Mouse (Mus musculus) embryonic facial prominence, embryonic 10.5 days (tissue): ENCODE data around the gene Btd. TPM values are rescaled to one million over a fixed set of nuclear protein-coding genes. Genes with fewer than 3 reads are reported as not detected.

Source experiments
- DNase-seq: peaks from one replicate; pipeline ENCODE4 v3.0.0-alpha.2; 2017; ENCODE audit warnings: low spot score
- H3K27ac ChIP-seq: fragments of 300-500 bp; sonication (generic); replicated peaks from 2 replicates; pipeline ENCODE4 v1.5.1; 2016; ENCODE audit warnings: mild to moderate bottlenecking
- H3K27me3 ChIP-seq: fragments of 300-500 bp; sonication (generic); replicated peaks from 2 replicates; pipeline ENCODE4 v1.6.1; 2016; ENCODE audit warnings: low read depth, mild to moderate bottlenecking; ENCODE audit not compliant: poor library complexity, severe bottlenecking
- H3K36me3 ChIP-seq: fragments of 300-500 bp; sonication (generic); replicated peaks from 2 replicates; pipeline ENCODE4 v1.6.1; 2016; ENCODE audit warnings: mild to moderate bottlenecking, moderate library complexity
- H3K4me1 ChIP-seq: fragments of 300-500 bp; sonication (generic); 2 replicates; pipeline ENCODE4 v1.6.1; 2016
- H3K4me3 ChIP-seq: fragments of 300-500 bp; sonication (generic); 2 replicates; pipeline ENCODE4 v1.5.1; 2016; ENCODE audit warnings: mild to moderate bottlenecking, moderate library complexity
- H3K9me3 ChIP-seq: fragments of 300-500 bp; sonication (generic); 2 replicates; pipeline ENCODE4 v1.6.1; 2016; ENCODE audit warnings: mild to moderate bottlenecking
- WGBS: fragments of 180-500 bp; shearing (Covaris S2); methylation state at CpG from one replicate; pipeline ENCODE4 v1.1.7; 2016; 5-methylcytosine and 5-hydroxymethylcytosine counted together
- polyA plus RNA-seq: library from polyadenylated mRNA; unstranded; fragments of >200 nt; fragmentation: Nextera tagmentation; extraction: Ambion mirVana; gene quantifications from 2 replicates; pipeline ENCODE4 v1.2.1, GENCODE M21; 2016

Btd gene
- polyA plus RNA-seq, 1 experiment from 2014 or later = 15.2 TPM

- H3K27ac ChIP-seq = no peak overlapping the region; the same call in 1 of the 2 replicates
- 72% methylated on average over 5 of the region's 5 CpGs for WGBS
- no peak for DNase-seq
- peaks cover 5% of the 10 kb centered on the region for H3K4me1 ChIP-seq
- H3K36me3 ChIP-seq = no peaks in the 10 kb centered on the region
- no peak overlapping the region for H3K4me3 ChIP-seq
- peaks cover 3% of the 10 kb centered on the region; the same call in 1 of the 2 replicates for H3K9me3 ChIP-seq
- H3K27me3 ChIP-seq = no peaks in the 10 kb centered on the region
Observed at GRCm38 (mm10) chr14:31652106-31652505, 11.3 kb downstream of the Btd start.

DNA sequence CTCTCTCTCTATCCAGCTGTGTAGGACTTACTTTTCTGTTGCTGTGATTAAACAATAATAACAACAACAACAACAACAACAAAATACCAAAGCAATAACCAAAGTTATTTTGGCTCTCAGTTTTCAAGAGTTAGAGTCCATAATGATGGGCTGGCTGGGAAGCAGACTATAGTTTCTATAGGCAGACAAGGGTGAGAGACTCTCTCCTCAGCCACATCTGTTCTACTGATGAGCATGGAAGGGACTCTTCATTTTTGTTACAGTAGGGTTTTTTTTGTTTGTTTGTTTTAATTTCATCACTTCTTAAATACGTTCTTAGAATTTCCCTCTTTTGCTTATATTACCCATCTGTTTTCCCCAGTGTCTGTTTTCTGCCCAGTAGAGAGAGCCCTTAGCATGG, 11.8 kb downstream of the Btd start:
- 88% methylated on average over 1 of the region's 1 CpGs for WGBS
- no peak overlapping the region for H3K27ac ChIP-seq
- no peak overlapping the region for H3K4me3 ChIP-seq
- DNase-seq = no peak
- no peaks in the 10 kb centered on the region for H3K36me3 ChIP-seq
- H3K4me1 ChIP-seq = peaks cover 9% of the 10 kb centered on the region
- H3K9me3 ChIP-seq = peaks cover 3% of the 10 kb centered on the region; the same call in 1 of the 2 replicates
- H3K27me3 ChIP-seq = no peaks in the 10 kb centered on the region

DNA sequence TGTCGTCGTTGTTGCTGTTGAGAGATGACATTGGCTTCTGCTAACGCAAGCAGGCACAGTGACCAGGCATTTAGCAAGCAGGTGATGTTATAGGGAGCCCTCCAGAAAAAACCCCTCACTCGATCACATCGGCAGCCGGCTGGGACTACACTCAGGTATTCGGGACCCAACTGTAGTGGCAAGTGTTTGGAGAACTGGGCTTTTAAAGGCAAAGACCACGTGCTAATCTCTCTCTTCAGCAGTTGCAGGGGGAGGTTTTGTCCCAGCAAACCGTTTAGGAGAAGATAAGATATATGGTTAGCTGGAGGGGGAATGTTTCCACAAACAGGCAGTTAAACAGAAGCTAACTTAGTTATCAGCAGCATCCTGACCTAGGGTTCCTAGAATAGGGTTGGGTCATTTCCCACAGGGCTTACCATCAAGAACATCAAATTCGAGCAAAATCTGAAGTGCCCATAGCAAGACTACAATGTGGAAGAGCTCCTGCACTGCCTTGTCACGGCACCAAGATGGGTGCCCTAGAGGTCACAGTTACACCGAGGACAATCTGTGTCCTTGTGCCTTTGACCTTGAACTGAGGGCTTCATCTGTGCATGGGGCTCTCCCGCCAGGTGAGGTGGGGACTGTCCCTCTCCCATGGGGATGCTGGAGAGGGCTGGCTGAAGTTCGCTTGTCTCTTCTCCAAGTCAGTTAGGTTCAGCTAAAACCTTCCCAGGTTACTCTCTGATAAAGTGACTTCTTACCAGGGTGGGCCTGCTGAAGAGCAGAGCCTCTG, 12.5 kb downstream of the Btd start:
- Histone ChIP-seq H3K36me3 (no peaks in the 10 kb centered on the region), H3K4me1 (peaks cover 15% of the 10 kb centered on the region), H3K9me3 (peaks cover 3% of the 10 kb centered on the region; the same call in 1 of the 2 replicates), H3K27ac (no peak overlapping the region), H3K27me3 (no peaks in the 10 kb centered on the region), H3K4me3 (no peak overlapping the region)
- no peak for DNase-seq
- WGBS = 84% methylated on average over 14 of the region's 14 CpGs

DNA sequence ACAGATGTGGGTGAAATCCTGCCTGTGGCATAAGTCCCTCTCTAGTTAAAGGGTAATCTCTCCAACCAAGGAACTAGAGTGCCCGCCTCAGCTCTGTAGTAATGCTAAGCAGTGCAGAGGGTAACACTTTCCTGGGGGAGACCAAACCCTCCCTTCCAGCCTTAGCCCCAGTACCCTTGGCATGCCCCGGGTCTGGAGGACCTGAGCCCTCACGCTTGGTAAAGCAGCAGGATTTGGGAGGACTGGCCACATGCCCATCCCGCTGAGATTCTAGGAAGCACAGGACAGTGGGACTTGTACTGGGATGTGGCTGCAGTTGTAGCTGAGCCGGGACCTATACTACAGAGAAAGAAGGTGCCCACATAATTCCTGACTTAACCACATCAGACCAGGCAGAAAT, 14.0 kb downstream of the Btd start:
- H3K4me3 ChIP-seq = no peak overlapping the region
- peaks cover 3% of the 10 kb centered on the region; the same call in 1 of the 2 replicates for H3K9me3 ChIP-seq
- H3K36me3 ChIP-seq = no peaks in the 10 kb centered on the region

GRCm38 (mm10) chr14:31655406-31655805, 14.6 kb downstream of the Btd start:
- H3K4me3 ChIP-seq = no peak overlapping the region
- H3K4me1 ChIP-seq = peaks cover 30% of the 10 kb centered on the region
- no peaks in the 10 kb centered on the region for H3K27me3 ChIP-seq
- H3K9me3 ChIP-seq = peaks cover under 1% of the 10 kb centered on the region; the same call in 1 of the 2 replicates
- no peak for DNase-seq
- 86% methylated on average over 14 of the region's 14 CpGs for WGBS
- no peaks in the 10 kb centered on the region for H3K36me3 ChIP-seq
- no peak overlapping the region for H3K27ac ChIP-seq

More for the DNA sequence above, 14.0 kb downstream of the Btd start:
- no peak for DNase-seq
- Histone ChIP-seq H3K4me1 (peaks cover 25% of the 10 kb centered on the region), H3K27me3 (no peaks in the 10 kb centered on the region), H3K27ac (no peak overlapping the region)
- 84% methylated on average over 5 of the region's 5 CpGs for WGBS

GRCm38 (mm10) chr14:31656386-31656785, 15.6 kb downstream of the Btd start:
- Histone ChIP-seq H3K4me1 (peaks cover 38% of the 10 kb centered on the region), H3K27ac (no peak overlapping the region), H3K4me3 (no peak overlapping the region), H3K36me3 (no peaks in the 10 kb centered on the region), H3K27me3 (no peaks in the 10 kb centered on the region), H3K9me3 (no peaks in the 10 kb centered on the region)
- DNase-seq = no peak
- 74% methylated on average over 7 of the region's 7 CpGs for WGBS

GRCm38 (mm10) chr14:31656857-31657645, 16.2 kb downstream of the Btd start:
- H3K4me1 ChIP-seq = peaks cover 43% of the 10 kb centered on the region
- no peaks in the 10 kb centered on the region for H3K9me3 ChIP-seq
- no peak overlapping the region for H3K4me3 ChIP-seq
- 45% methylated on average over 5 of the region's 5 CpGs for WGBS
- peak overlapping the region; percentile 63; the same call in 1 of the 2 replicates for H3K27ac ChIP-seq
- H3K27me3 ChIP-seq = no peaks in the 10 kb centered on the region
- peak; percentile 75 for DNase-seq
- H3K36me3 ChIP-seq = no peaks in the 10 kb centered on the region

DNA sequence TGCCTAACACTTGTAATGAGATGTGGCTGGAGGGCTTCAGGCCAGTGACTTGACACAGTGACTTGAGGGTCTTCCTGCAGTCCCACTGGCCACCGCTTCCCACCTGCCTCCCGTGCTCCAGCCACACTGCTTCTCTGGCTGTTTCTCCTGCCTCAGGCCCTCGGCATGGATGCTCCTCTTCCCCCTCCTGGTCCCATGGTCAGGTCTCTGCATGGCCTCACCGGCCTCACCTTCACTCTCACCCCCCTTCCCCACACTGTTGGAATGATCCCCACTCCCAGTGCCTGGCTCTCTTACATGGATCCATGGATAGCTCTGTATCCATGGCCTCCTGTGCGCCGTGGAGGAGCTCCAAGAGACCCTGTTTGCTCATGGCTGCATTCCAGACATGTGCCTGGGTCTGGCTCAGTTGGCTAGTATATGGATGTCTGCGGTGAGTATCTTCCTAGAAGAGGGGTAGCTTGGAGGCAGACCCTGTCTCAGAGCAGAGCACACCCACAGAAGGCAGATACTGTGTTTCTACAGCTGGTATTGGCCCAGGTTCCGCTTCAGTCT, 17.4 kb downstream of the Btd start:
- Histone ChIP-seq H3K27ac (peak overlapping the region; percentile 63), H3K9me3 (no peaks in the 10 kb centered on the region), H3K4me3 (no peak overlapping the region), H3K4me1 (peaks cover 55% of the 10 kb centered on the region), H3K36me3 (no peaks in the 10 kb centered on the region), H3K27me3 (no peaks in the 10 kb centered on the region)
- DNase-seq = no peak
- 86% methylated on average over 8 of the region's 8 CpGs for WGBS

DNA sequence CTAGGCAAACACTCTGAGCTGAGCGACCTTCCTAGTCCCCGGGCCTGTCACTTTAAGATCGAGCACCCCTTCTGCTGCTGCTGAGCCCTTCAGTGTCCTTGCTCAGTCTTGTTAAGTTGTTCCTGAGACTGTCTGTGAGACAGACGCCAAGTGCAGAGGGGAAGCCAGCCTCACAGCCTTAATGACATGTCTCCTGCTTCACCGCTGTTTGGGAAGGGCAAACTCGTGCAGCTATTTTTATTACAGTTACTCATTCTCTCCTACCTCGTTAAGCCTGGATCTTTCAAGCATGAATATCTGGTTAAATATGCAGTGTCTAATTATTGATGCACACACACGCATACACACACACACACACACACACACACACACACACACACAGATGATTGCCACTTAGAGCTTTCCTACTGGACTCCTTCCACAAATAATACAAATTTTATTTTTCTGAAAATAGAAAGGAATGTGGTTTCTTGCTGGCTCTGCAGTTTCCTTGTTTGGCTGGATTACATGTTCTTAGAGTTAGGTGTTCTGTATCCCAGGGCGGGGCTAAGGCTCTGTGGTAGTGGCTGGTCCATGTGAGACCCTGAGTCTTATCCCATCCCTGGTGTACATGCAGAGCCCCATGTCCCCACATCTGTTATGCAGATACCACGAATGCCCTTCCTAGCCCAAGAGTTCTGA, 18.8 kb downstream of the Btd start:
- 76% methylated on average over 10 of the region's 10 CpGs for WGBS
- no peak for DNase-seq
- Histone ChIP-seq H3K36me3 (no peaks in the 10 kb centered on the region), H3K9me3 (no peaks in the 10 kb centered on the region), H3K4me3 (no peak overlapping the region), H3K27ac (peak overlapping the region; percentile 49), H3K4me1 (peaks cover 64% of the 10 kb centered on the region), H3K27me3 (no peaks in the 10 kb centered on the region)

- Histone ChIP-seq H3K9me3 (no peaks in the 10 kb centered on the region), H3K4me3 (no peak overlapping the region), H3K27ac (peak overlapping the region; percentile 94), H3K36me3 (no peaks in the 10 kb centered on the region), H3K27me3 (no peaks in the 10 kb centered on the region), H3K4me1 (peaks cover 69% of the 10 kb centered on the region)
- 48% methylated on average over 7 of the region's 7 CpGs for WGBS
- no peak for DNase-seq
Observed at GRCm38 (mm10) chr14:31660312-31661093, 19.7 kb downstream of the Btd start.

GRCm38 (mm10) chr14:31661671-31662554, 21.1 kb downstream of the Btd start:
- Histone ChIP-seq H3K36me3 (peaks cover 5% of the 10 kb centered on the region), H3K27me3 (no peaks in the 10 kb centered on the region), H3K9me3 (no peaks in the 10 kb centered on the region), H3K4me1 (peaks cover 69% of the 10 kb centered on the region), H3K4me3 (peak overlapping the region; percentile 55), H3K27ac (peak overlapping the region; percentile 94)
- 6% methylated on average over 44 of the region's 44 CpGs for WGBS
- DNase-seq = peak; percentile 89
